Mouse (Mus musculus) hindbrain, embryonic 11.5 days (tissue): ENCODE results near the gene Nfe2l3. TPM values are rescaled to one million over a fixed set of nuclear protein-coding genes. Genes with fewer than 3 reads are reported as not detected.

Source experiments
- ATAC-seq: fragments of 200-750 bp; cut with Nextera tagmentation; 2 replicates; pipeline ENCODE4 v1.8.0; 2017; ENCODE audit warnings: mild to moderate bottlenecking, moderate TSS enrichment, moderate library complexity; ENCODE audit not compliant: low FRiP score
- DNase-seq: peaks from one replicate; pipeline ENCODE4 v3.0.0-alpha.2; 2015; ENCODE audit warnings: low spot score
- H3K27ac ChIP-seq: fragments of 300-500 bp; sonication (generic); 2 replicates; pipeline ENCODE4 v1.5.1; 2014; ENCODE audit warnings: mild to moderate bottlenecking, low read depth, low read length
- H3K27me3 ChIP-seq: fragments of 300-500 bp; sonication (generic); 2 replicates; pipeline ENCODE4 v1.6.1; 2014; ENCODE audit warnings: mild to moderate bottlenecking, low read length, moderate library complexity, mixed read lengths; ENCODE audit not compliant: control insufficient read depth, insufficient read depth
- H3K36me3 ChIP-seq: fragments of 300-500 bp; sonication (generic); 2 replicates; pipeline ENCODE4 v1.6.1; 2014; ENCODE audit warnings: mild to moderate bottlenecking, low read length, moderate library complexity, mixed read lengths; ENCODE audit not compliant: control insufficient read depth, insufficient read depth
- H3K4me1 ChIP-seq: fragments of 300-500 bp; sonication (generic); replicated peaks from 2 replicates; pipeline ENCODE4 v1.6.1; 2014; ENCODE audit warnings: low read length, mixed read lengths; ENCODE audit not compliant: control insufficient read depth, insufficient read depth
- H3K4me2 ChIP-seq: fragments of 300-500 bp; sonication (generic); replicated peaks from 2 replicates; pipeline ENCODE4 v1.6.1; 2014; ENCODE audit warnings: mild to moderate bottlenecking, low read depth, low read length
- H3K4me3 ChIP-seq: fragments of 300-500 bp; sonication (generic); 2 replicates; pipeline ENCODE4 v1.5.1; 2014; ENCODE audit warnings: low read depth, low read length
- H3K9ac ChIP-seq: fragments of 300-500 bp; sonication (generic); 2 replicates; pipeline ENCODE4 v1.6.1; 2014; ENCODE audit warnings: low read depth, low read length
- H3K9me3 ChIP-seq: fragments of 300-500 bp; sonication (generic); 2 replicates; pipeline ENCODE4 v1.6.1; 2016; ENCODE audit warnings: low read length; ENCODE audit not compliant: control insufficient read depth
- WGBS: fragments of 180-500 bp; shearing (Covaris S2); extraction: QIAGEN DNeasy Blood & Tissue Kit; methylation state at CpG from one replicate; pipeline ENCODE4 v1.1.7; 2014; 5-methylcytosine and 5-hydroxymethylcytosine counted together
- polyA plus RNA-seq: library from polyadenylated mRNA; unstranded; fragments of >200 nt; fragmentation: Nextera tagmentation; extraction: Ambion mirVana; gene quantifications from 2 replicates; pipeline ENCODE4 v1.2.1, GENCODE M21; 2014

Gene Nfe2l3
- polyA plus RNA-seq, 1 experiment from 2014 or later = 2.7 TPM

DNA sequence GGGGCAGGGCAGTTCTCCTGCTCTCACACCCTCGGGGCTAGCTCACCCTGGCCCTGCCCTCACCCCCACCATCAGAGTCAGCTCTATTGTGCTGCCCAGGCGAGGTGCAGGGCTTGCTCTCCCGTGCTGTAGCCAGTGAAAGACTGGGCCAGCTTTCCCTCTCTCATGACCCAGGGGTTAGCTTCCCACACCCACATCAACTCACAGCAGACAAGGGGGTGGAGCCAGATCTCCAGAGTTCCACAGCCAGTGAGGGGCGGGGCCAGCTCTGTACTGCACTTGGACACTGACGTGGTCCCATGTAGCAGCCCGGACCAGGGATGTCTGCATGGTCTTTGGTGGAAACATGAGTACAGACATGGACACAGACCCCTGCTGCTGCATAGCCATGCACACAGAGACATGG is 33.4 kb upstream of the Nfe2l3 start:
- Histone ChIP-seq H3K27me3 (no peaks in the 10 kb centered on the region), H3K9me3 (no peaks in the 10 kb centered on the region), H3K4me3 (no peak overlapping the region), H3K4me1 (peaks cover 6% of the 10 kb centered on the region; the same call in 1 of the 2 replicates), H3K9ac (peak overlapping the region; percentile 35; the same call in 1 of the 2 replicates), H3K36me3 (no peaks in the 10 kb centered on the region), H3K27ac (0 out of 2 replicates have a peak overlapping the region, but pooled peaks have one; percentile 27), H3K4me2 (no peak overlapping the region)
- WGBS = 15% methylated on average over 6 of the region's 6 CpGs
- ATAC-seq (peak; percentile 80), DNase-seq (peak; percentile 75)

DNA sequence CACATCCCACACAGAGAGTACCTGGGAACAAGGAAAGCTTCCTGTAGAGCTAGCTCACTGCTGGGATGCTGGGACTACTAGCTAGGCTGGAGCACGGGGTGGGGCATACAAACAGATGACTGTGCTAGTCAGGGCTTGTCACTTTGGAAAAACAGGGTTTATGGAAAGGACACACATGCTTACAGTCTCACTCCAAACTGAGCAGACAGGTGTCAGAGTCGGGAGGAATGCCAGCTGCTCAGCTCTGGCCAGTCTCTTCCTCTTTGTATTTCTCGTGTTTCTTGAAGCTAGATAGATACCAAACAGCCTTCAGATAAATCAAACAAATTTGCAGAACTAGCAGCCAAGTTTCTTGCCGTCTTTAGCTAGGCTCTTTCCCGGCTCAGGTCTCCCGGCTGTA is 31.2 kb upstream of the Nfe2l3 start:
- 69% methylated on average over 6 of the region's 6 CpGs for WGBS

DNA sequence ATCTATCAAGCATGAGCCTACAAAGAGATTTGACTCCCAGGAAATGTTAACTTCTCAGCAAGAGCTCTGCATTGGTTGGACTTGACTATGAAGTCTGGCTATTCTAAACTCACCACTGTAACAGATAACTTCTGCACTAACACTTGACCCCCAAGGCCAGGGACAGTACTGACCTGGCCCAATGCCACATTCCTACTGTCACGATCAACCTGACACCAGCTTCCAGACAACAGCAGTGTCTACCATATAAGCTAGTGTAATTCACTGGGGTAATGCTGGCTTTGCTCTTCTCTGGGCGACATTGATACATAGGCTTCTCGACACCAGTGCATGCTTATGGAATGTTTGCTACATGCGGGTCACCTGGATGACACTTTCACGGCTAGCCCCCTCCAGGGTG is 28.9 kb upstream of the Nfe2l3 start:
- WGBS = 90% methylated on average over 5 of the region's 5 CpGs
- no peaks in the 10 kb centered on the region for H3K27me3 ChIP-seq
- no peak for ATAC-seq

More for the DNA sequence above, 31.2 kb upstream of the Nfe2l3 start:
- Histone ChIP-seq H3K27me3 (no peaks in the 10 kb centered on the region), H3K4me1 (peaks cover 6% of the 10 kb centered on the region; the same call in 1 of the 2 replicates), H3K27ac (no peak overlapping the region), H3K9ac (no peak overlapping the region), H3K9me3 (no peaks in the 10 kb centered on the region), H3K4me2 (no peak overlapping the region), H3K36me3 (no peaks in the 10 kb centered on the region), H3K4me3 (no peak overlapping the region)
- ATAC-seq = no peak
- no peak for DNase-seq

DNA sequence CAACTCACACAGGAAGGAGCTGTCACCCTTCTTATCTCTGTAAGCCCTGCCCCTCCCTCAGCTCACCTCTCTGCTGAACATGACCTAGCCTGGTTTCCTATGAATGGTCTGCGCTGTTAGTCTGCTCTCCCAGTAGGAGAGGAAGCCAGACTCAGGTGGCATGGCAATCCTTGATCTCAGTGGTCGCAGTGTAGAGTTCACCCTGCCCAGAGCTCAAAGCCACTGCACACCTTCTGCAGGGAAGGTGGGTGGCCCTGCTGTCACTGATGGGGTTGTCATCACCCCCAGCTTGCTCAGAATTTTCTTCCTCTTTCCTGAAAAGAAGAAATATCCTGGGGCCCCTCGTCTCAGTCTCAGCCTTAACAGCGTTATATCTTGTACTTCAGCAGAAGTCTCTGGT is 28.0 kb upstream of the Nfe2l3 start:
- H3K4me2 ChIP-seq = no peak overlapping the region
- no peak overlapping the region for H3K4me3 ChIP-seq
- no peak overlapping the region for H3K27ac ChIP-seq

More for the DNA sequence above, 28.9 kb upstream of the Nfe2l3 start:
- DNase-seq = no peak
- Histone ChIP-seq H3K9me3 (no peaks in the 10 kb centered on the region), H3K4me1 (peaks cover 6% of the 10 kb centered on the region; the same call in 1 of the 2 replicates), H3K4me3 (no peak overlapping the region), H3K27ac (no peak overlapping the region), H3K4me2 (no peak overlapping the region), H3K9ac (no peak overlapping the region), H3K36me3 (no peaks in the 10 kb centered on the region)

DNA sequence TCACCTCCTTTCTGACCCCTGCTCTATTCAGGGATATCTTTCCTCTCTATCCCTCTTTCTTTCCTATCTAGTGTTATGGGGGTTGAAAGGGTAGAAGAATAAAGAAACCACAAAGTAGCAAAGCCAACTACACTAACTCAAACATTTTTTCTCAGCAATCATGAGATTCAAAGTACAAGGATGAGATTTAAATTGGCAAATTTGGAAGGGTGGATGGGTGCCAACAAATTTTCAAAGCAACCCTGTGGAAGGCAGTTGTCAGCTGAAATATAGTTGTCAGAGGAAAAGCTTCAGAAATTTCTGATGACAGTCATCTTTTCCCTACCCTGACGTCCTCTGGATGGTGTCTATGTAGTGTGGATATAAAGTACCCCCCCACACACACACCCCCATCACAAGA is 16.0 kb upstream of the Nfe2l3 start:
- Histone ChIP-seq H3K9me3 (no peaks in the 10 kb centered on the region), H3K4me2 (no peak overlapping the region), H3K4me1 (no peaks in the 10 kb centered on the region), H3K4me3 (no peak overlapping the region), H3K27ac (no peak overlapping the region), H3K27me3 (no peaks in the 10 kb centered on the region), H3K9ac (no peak overlapping the region), H3K36me3 (no peaks in the 10 kb centered on the region)
- no peak for ATAC-seq
- 83% methylated on average over 1 of the region's 1 CpGs for WGBS
- DNase-seq = no peak

More for the DNA sequence above, 28.0 kb upstream of the Nfe2l3 start:
- Histone ChIP-seq H3K36me3 (no peaks in the 10 kb centered on the region), H3K9me3 (no peaks in the 10 kb centered on the region), H3K4me1 (no peaks in the 10 kb centered on the region), H3K9ac (no peak overlapping the region), H3K27me3 (no peaks in the 10 kb centered on the region)
- ATAC-seq (no peak), DNase-seq (no peak)
- WGBS = 81% methylated on average over 4 of the region's 4 CpGs

DNA sequence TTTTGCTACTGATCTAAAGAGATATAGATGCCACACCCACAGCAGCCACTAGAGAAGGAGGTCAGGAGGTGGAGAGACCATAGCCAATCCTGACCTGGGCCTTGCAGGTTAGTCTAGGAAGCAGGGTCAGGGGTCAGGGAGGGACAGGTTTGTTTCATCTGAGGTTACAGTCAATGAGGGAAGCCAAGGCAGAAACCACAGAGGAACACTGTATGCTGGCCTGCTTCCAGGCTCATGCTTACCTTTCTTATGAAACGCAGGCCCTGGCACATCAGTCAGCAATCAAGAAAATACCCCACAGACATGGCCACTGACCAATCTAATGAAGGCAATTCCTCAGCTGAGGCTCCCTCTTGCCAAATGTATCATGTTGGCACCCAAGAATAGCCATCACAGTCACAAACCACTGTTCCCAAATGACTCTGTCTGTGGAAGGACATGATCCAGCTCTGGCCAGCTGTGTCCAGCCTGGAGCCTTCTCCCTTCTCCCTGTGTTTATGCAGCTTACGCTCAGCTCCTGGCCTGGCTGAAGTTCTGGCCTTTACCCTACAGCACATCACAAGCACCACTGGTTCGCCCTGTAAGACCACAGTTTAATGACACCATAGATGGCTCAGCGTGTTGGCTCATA is 15.0 kb upstream of the Nfe2l3 start:
- Histone ChIP-seq H3K27ac (no peak overlapping the region), H3K9ac (no peak overlapping the region), H3K9me3 (no peaks in the 10 kb centered on the region), H3K4me1 (no peaks in the 10 kb centered on the region), H3K36me3 (no peaks in the 10 kb centered on the region), H3K27me3 (no peaks in the 10 kb centered on the region), H3K4me2 (no peak overlapping the region), H3K4me3 (no peak overlapping the region)
- ATAC-seq = no peak
- WGBS = 95% methylated on average over 4 of the region's 4 CpGs
- no peak for DNase-seq

DNA sequence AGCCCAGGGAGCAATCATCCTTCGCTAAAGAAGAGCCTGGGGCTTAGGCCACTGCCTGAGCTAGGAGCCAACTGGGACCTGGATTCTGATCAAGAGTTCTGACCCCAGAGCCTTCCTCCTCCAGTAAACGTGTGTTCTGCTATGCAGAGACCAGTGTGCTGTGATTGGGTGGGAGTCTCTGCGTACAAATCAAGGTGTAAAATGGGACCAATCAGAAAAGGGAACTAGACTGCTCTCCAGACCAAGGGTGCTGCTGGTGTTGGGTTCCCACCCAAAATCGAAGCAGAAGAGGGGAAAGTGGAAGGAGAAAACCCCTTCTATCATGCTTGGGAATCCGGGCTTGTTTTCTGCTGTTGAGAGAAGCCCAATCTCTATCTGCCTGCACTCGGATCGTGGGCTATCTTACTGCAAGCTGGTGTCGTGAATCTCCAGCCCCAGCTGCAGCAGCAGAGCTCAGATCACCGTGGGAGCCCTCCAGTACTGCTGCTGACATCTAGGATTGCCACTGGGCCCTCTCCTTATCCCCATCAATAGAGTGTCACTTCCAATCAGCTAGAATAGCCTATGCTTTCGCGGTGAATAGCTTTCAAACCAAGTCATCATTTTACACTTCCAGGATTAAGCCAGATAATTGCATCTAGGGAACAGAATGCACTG is 8.9 kb upstream of the Nfe2l3 start:
- ATAC-seq (no peak), DNase-seq (no peak)
- no peak overlapping the region for H3K9ac ChIP-seq
- H3K4me2 ChIP-seq = no peak overlapping the region
- no peak overlapping the region for H3K27ac ChIP-seq
- H3K4me1 ChIP-seq = no peaks in the 10 kb centered on the region; the same call in 1 of the 2 replicates
- H3K9me3 ChIP-seq = no peaks in the 10 kb centered on the region
- no peak overlapping the region for H3K4me3 ChIP-seq
- 58% methylated on average over 11 of the region's 11 CpGs for WGBS
- no peaks in the 10 kb centered on the region for H3K36me3 ChIP-seq
- no peaks in the 10 kb centered on the region for H3K27me3 ChIP-seq

DNA sequence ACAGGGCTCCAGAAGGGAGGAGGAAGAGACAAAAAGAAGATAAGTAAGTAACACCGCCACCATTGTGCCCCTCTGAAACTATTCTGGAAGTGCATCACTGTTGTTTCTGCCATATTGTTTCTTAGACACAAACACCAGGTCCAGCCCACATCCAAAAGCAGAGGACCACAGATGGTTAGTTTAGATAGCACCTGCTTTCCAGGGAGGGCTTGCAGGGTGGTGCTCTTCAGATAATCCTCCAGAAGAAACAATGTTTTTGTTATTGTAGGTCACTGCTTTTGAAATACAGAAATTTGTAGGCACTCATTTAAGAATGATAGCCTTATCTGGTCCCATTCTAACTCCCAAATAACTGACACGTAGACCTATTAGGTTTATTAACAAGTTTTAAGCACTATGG is 7.9 kb upstream of the Nfe2l3 start:
- H3K4me3 ChIP-seq = no peak overlapping the region
- no peaks in the 10 kb centered on the region; the same call in 1 of the 2 replicates for H3K4me1 ChIP-seq
- no peak overlapping the region for H3K4me2 ChIP-seq
- no peaks in the 10 kb centered on the region for H3K27me3 ChIP-seq
- no peaks in the 10 kb centered on the region for H3K36me3 ChIP-seq
- ATAC-seq (no peak), DNase-seq (no peak)
- no peaks in the 10 kb centered on the region for H3K9me3 ChIP-seq
- no peak overlapping the region for H3K9ac ChIP-seq
- 86% methylated on average over 2 of the region's 2 CpGs for WGBS
- H3K27ac ChIP-seq = no peak overlapping the region

DNA sequence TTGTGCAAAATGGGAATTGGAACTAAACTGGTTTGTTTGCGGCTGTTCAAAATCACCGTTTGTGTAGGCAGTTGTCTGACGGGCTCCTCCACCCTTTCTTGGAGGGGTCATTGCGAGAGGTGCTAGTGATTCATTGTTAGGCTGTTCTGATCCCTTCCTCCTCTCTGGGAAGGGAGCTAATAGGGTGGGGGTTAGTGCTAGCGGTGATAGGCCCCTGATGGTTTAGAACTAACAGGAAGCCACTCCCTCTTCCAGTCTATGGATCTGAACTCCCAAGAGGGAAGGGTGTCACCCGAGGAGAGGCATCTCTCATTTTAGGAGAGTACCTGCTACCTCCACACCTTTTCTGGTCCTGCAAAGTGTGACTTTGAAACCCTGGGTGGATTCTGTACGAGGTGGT is 1.8 kb downstream of the Nfe2l3 start:
- Histone ChIP-seq H3K27ac (no peak overlapping the region), H3K27me3 (peaks cover 31% of the 10 kb centered on the region), H3K4me1 (peaks cover 3% of the 10 kb centered on the region; the same call in 1 of the 2 replicates), H3K4me3 (no peak overlapping the region), H3K9ac (no peak overlapping the region), H3K36me3 (no peaks in the 10 kb centered on the region), H3K4me2 (no peak overlapping the region), H3K9me3 (no peaks in the 10 kb centered on the region)
- WGBS = 43% methylated on average over 7 of the region's 7 CpGs
- DNase-seq (no peak), ATAC-seq (no peak)
